Mouse (Mus musculus) cerebellum, postnatal 4 days (tissue): Measurements from ENCODE around the gene Tmem150c.

Experiments
- DNase-seq, 2 experiments: peaks; one replicate each; pipeline ENCODE4 v3.0.0; 2022; ENCODE audit warnings: low spot score in 2 of 2, mixed read lengths in 1 of 2

Gene Tmem150c

GRCm38 (mm10) chr5:100159638-100159973 lies at the start of gene Tmem150c:
TSS of gene Tmem150c (minus strand) at chr5:100159808.
- DNase-seq = no peak

- DNase-seq = no peak
Observed at GRCm38 (mm10) chr5:100209093-100209492, 49.5 kb upstream of the Tmem150c start.

GRCm38 (mm10) chr5:100206675-100207074 lies 47.1 kb upstream of the Tmem150c start:
- DNase-seq = no peak

- no peak for DNase-seq
Observed at GRCm38 (mm10) chr5:100205519-100206189, 46.0 kb upstream of the Tmem150c start.

- no peak for DNase-seq
Observed at GRCm38 (mm10) chr5:100200805-100201204, 41.2 kb upstream of the Tmem150c start.

GRCm38 (mm10) chr5:100200296-100200695 lies 40.7 kb upstream of the Tmem150c start:
- no peak for DNase-seq

GRCm38 (mm10) chr5:100199092-100199853 lies 39.7 kb upstream of the Tmem150c start:
- DNase-seq = no peak

GRCm38 (mm10) chr5:100197476-100197875 lies 37.9 kb upstream of the Tmem150c start:
- DNase-seq = no peak

- no peak for DNase-seq
Observed at GRCm38 (mm10) chr5:100196854-100197431, 37.3 kb upstream of the Tmem150c start.

GRCm38 (mm10) chr5:100196397-100196796 lies 36.8 kb upstream of the Tmem150c start:
- DNase-seq = no peak

GRCm38 (mm10) chr5:100191438-100192190 lies 32.0 kb upstream of the Tmem150c start:
- no peak for DNase-seq

GRCm38 (mm10) chr5:100187035-100187901 lies 27.7 kb upstream of the Tmem150c start:
- DNase-seq = no peak

GRCm38 (mm10) chr5:100186618-100187017 lies 27.0 kb upstream of the Tmem150c start:
- DNase-seq = no peak

- DNase-seq = no peak
Observed at GRCm38 (mm10) chr5:100185895-100186294, 26.3 kb upstream of the Tmem150c start.

- no peak for DNase-seq
Observed at GRCm38 (mm10) chr5:100181011-100181410, 21.4 kb upstream of the Tmem150c start.

- DNase-seq = no peak
Observed at GRCm38 (mm10) chr5:100178781-100179165, 19.2 kb upstream of the Tmem150c start.

GRCm38 (mm10) chr5:100178122-100178780 lies 18.6 kb upstream of the Tmem150c start:
- DNase-seq = no peak

GRCm38 (mm10) chr5:100177547-100177946 lies 17.9 kb upstream of the Tmem150c start:
- no peak for DNase-seq

GRCm38 (mm10) chr5:100176096-100176495 lies 16.5 kb upstream of the Tmem150c start:
- DNase-seq = no peak

GRCm38 (mm10) chr5:100175582-100175981 lies 16.0 kb upstream of the Tmem150c start:
- no peak for DNase-seq

- DNase-seq = no peak
Observed at GRCm38 (mm10) chr5:100172104-100172503, 12.5 kb upstream of the Tmem150c start.
